Mouse (Mus musculus) midbrain, embryonic 15.5 days (tissue): ENCODE results near the gene Fcf1. TPM values are rescaled to one million over a fixed set of nuclear protein-coding genes. Genes with fewer than 3 reads are reported as not detected.
A peak's percentile ranks its signal among the peaks of the same experiment; 100 is the strongest.

Source experiments
- ATAC-seq: fragments of 200-750 bp; cut with Nextera tagmentation; replicated peaks from 2 replicates; pipeline ENCODE4 v1.8.0; 2017; ENCODE audit warnings: moderate TSS enrichment
- H3K27ac ChIP-seq: fragments of 300-500 bp; sonication (generic); 2 replicates; pipeline ENCODE4 v1.5.1; 2015; ENCODE audit warnings: mild to moderate bottlenecking, inconsistent platforms
- H3K27me3 ChIP-seq: fragments of 300-500 bp; sonication (generic); replicated peaks from 2 replicates; pipeline ENCODE4 v1.6.1; 2015; ENCODE audit warnings: inconsistent platforms
- H3K36me3 ChIP-seq: fragments of 300-500 bp; sonication (generic); replicated peaks from 2 replicates; pipeline ENCODE4 v1.6.1; 2015; ENCODE audit warnings: inconsistent platforms
- H3K4me1 ChIP-seq: fragments of 300-500 bp; sonication (generic); 2 replicates; pipeline ENCODE4 v1.6.1; 2015; ENCODE audit warnings: inconsistent platforms
- H3K4me2 ChIP-seq: fragments of 300-500 bp; sonication (generic); 2 replicates; pipeline ENCODE4 v1.6.1; 2015; ENCODE audit warnings: inconsistent platforms, mild to moderate bottlenecking, moderate library complexity
- H3K4me3 ChIP-seq: fragments of 300-500 bp; sonication (generic); 2 replicates; pipeline ENCODE4 v1.5.1; 2015; ENCODE audit warnings: mild to moderate bottlenecking, inconsistent platforms
- H3K9ac ChIP-seq: fragments of 300-500 bp; sonication (generic); 2 replicates; pipeline ENCODE4 v1.6.1; 2015; ENCODE audit warnings: mild to moderate bottlenecking, inconsistent platforms
- H3K9me3 ChIP-seq: fragments of 300-500 bp; sonication (generic); 2 replicates; pipeline ENCODE4 v1.6.1; 2016; ENCODE audit warnings: inconsistent platforms
- WGBS: fragments of 180-500 bp; shearing (Covaris S2); methylation state at CpG from one replicate; pipeline ENCODE4 v1.1.7; 2015; ENCODE audit warnings: mixed read lengths; 5-methylcytosine and 5-hydroxymethylcytosine counted together
- polyA plus RNA-seq: library from polyadenylated mRNA; unstranded; fragments of >200 nt; fragmentation: Nextera tagmentation; extraction: Ambion mirVana; gene quantifications from 2 replicates; pipeline ENCODE4 v1.2.1, GENCODE M21; 2015

Gene Fcf1
- polyA plus RNA-seq, 1 experiment from 2014 or later, result 79.5 TPM

- Histone ChIP-seq H3K4me1 (no peaks in the 10 kb centered on the region), H3K36me3 (peaks cover 61% of the 10 kb centered on the region), H3K27ac (no peak overlapping the region), H3K9ac (no peak overlapping the region), H3K9me3 (no peaks in the 10 kb centered on the region), H3K27me3 (no peaks in the 10 kb centered on the region), H3K4me3 (no peak overlapping the region), H3K4me2 (no peak overlapping the region)
- WGBS, result 86% methylated on average over 2 of the region's 2 CpGs
- no peak for ATAC-seq
Observed at GRCm38 (mm10) chr12:84979264-84979862, 8.7 kb downstream of the Fcf1 start.

DNA sequence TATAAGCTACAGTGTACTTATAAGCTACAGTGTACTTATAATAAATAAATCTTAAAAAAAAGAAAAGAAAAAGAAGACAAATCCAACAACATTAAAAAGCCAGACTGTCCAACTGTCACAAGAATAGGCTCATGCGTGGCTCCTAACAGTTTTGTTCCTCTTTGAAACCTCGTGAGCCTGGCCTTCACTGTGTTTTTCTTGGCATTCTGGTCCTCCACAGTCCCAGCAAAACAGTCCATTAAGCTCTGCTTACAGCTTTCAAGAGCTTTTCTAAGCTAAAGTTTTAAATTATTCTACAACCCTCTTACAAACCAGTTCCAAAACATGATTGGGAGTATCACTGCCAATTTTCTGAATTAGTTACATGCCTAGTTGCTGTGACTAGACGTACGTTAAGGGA, 18.8 kb downstream of the Fcf1 start:
- ATAC-seq, result no peak
- Histone ChIP-seq H3K4me2 (no peak overlapping the region), H3K27me3 (no peaks in the 10 kb centered on the region), H3K4me1 (no peaks in the 10 kb centered on the region), H3K9ac (no peak overlapping the region), H3K9me3 (peaks cover 2% of the 10 kb centered on the region; the same call in 1 of the 2 replicates), H3K27ac (no peak overlapping the region), H3K4me3 (no peak overlapping the region), H3K36me3 (no peaks in the 10 kb centered on the region)
- 74% methylated on average over 4 of the region's 4 CpGs for WGBS

DNA sequence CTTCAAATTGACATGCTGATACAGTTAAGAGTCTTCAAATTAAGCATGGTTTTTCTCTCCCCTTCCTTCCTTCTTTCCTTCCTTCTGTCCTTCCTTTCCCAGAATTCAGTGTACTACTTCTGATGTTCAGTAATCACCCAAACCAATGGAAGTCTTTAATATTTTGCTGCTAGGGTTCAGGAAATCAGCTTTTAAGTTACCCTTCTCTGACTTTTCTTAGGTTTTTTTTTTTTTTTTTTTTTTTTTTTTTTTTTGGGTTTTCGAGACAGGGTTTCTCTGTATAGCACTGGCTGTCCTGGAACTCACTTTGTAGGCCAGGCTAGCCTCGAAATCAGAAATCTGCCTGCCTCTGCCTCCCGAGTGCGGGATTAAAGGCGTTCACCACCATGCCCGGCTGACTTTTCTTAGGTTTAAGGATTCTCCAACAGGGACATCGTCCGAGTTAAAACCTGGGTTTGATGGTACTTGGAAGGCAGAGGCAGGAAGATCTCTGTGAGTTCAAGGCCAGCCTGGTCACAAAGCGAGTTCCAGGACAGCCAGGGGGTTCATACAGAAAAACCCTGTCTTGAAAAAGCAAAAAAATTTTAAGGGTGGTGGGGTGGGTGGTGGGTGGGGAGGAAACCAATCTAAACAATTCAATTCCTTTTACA, 24.5 kb downstream of the Fcf1 start:
- Histone ChIP-seq H3K4me1 (peaks cover 28% of the 10 kb centered on the region), H3K9ac (no peak overlapping the region), H3K4me3 (peak overlapping the region; percentile 90; the same call in 1 of the 2 replicates), H3K27me3 (no peaks in the 10 kb centered on the region), H3K9me3 (peaks cover 2% of the 10 kb centered on the region; the same call in 1 of the 2 replicates), H3K36me3 (no peaks in the 10 kb centered on the region), H3K27ac (no peak overlapping the region), H3K4me2 (peak overlapping the region; percentile 40)
- no peak for ATAC-seq
- 91% methylated on average over 9 of the region's 9 CpGs for WGBS

GRCm38 (mm10) chr12:84996083-84996496, 25.4 kb downstream of the Fcf1 start, which contains the start of gene Ylpm1:
Ylpm1 (plus strand) TSS chr12:84996321.
- Histone ChIP-seq H3K9me3 (peaks cover 2% of the 10 kb centered on the region; the same call in 1 of the 2 replicates), H3K27ac (peak within 1 kb of the TSS; percentile 86), H3K36me3 (no peaks in the 10 kb centered on the region), H3K4me2 (peak within 1 kb of the TSS; percentile 93), H3K27me3 (no peaks in the 10 kb centered on the region), H3K4me1 (peaks cover 31% of the 10 kb centered on the region), H3K4me3 (peak within 1 kb of the TSS; percentile 90), H3K9ac (peak within 1 kb of the TSS; percentile 99)
- peak; percentile 98 for ATAC-seq
- under 1% methylated on average over 45 of the region's 45 CpGs for WGBS

- Histone ChIP-seq H3K36me3 (no peaks in the 10 kb centered on the region), H3K4me2 (peak overlapping the region; percentile 93), H3K9ac (peak overlapping the region; percentile 99), H3K4me3 (peak overlapping the region; percentile 90), H3K27me3 (no peaks in the 10 kb centered on the region), H3K4me1 (peaks cover 31% of the 10 kb centered on the region), H3K9me3 (peaks cover 2% of the 10 kb centered on the region; the same call in 1 of the 2 replicates), H3K27ac (peak overlapping the region; percentile 86)
- peak; percentile 65 for ATAC-seq
- WGBS, result under 1% methylated on average over 44 of the region's 44 CpGs
Observed at GRCm38 (mm10) chr12:84996501-84997398, 26.1 kb downstream of the Fcf1 start.

DNA sequence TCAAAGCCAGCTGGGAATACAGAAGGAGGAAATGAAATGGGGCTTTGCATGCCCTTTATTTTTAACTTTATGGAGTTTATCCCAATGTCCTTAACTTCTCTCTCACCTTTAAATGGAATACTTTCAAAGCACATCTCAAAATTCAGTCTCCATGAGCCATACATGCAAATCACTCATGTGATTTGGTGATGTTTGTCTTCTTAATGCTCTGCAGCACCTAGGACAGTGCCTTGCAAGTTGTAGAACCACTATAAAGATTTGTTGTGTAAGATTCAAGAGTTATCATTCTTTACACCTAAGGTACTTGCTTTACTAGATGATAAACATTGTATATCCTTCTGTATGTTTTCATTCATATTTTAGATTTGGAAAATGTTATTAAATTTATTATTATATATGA, 28.4 kb downstream of the Fcf1 start:
- Histone ChIP-seq H3K27me3 (no peaks in the 10 kb centered on the region), H3K4me1 (peaks cover 31% of the 10 kb centered on the region), H3K36me3 (no peaks in the 10 kb centered on the region), H3K27ac (no peak overlapping the region), H3K9me3 (no peaks in the 10 kb centered on the region), H3K4me3 (peak overlapping the region; percentile 90), H3K9ac (0 out of 2 replicates have a peak overlapping the region, but pooled peaks have one; percentile 99), H3K4me2 (peak overlapping the region; percentile 93)
- no peak for ATAC-seq

DNA sequence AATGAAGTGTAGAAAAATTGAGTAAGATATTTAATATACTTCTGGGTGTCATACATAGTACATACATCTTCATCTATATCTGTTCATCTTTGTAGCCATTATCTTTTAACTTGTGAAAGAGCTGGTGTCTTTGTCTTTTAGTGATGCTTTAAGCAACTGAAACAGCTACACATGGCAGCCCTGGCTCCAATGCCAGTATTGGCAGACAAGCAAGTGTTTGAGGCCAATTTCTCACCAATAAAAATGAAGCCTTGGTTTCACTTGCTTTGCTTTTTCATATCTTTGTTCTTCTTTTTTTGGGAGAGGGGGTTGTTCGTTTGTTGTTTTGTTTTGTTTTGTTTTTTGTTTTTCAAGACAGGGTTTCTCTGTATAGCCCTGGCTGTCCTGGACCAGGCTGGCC, 35.5 kb downstream of the Fcf1 start:
- Histone ChIP-seq H3K36me3 (0 out of 2 replicates have a peak, but pooled peaks cover 6% of the 10 kb centered on the region), H3K4me3 (no peak overlapping the region), H3K4me1 (no peaks in the 10 kb centered on the region), H3K27me3 (no peaks in the 10 kb centered on the region), H3K27ac (no peak overlapping the region), H3K9me3 (no peaks in the 10 kb centered on the region), H3K4me2 (no peak overlapping the region), H3K9ac (no peak overlapping the region)
- ATAC-seq, result no peak
- WGBS, result 84% methylated on average over 1 of the region's 1 CpGs

GRCm38 (mm10) chr12:85007021-85007420, 36.3 kb downstream of the Fcf1 start:
- Histone ChIP-seq H3K4me3 (no peak overlapping the region), H3K36me3 (0 out of 2 replicates have a peak, but pooled peaks cover 6% of the 10 kb centered on the region), H3K4me1 (no peaks in the 10 kb centered on the region), H3K4me2 (no peak overlapping the region), H3K27me3 (no peaks in the 10 kb centered on the region), H3K9me3 (no peaks in the 10 kb centered on the region), H3K27ac (no peak overlapping the region), H3K9ac (no peak overlapping the region)
- no peak for ATAC-seq

GRCm38 (mm10) chr12:85009776-85010175, 39.1 kb downstream of the Fcf1 start:
- no peaks in the 10 kb centered on the region for H3K9me3 ChIP-seq
- H3K4me2 ChIP-seq, result no peak overlapping the region
- no peak overlapping the region for H3K9ac ChIP-seq
- H3K27ac ChIP-seq, result no peak overlapping the region
- 94% methylated on average over 1 of the region's 1 CpGs for WGBS
- no peaks in the 10 kb centered on the region for H3K27me3 ChIP-seq
- no peak overlapping the region for H3K4me3 ChIP-seq
- no peaks in the 10 kb centered on the region for H3K4me1 ChIP-seq
- peaks cover 20% of the 10 kb centered on the region for H3K36me3 ChIP-seq
- ATAC-seq, result no peak

DNA sequence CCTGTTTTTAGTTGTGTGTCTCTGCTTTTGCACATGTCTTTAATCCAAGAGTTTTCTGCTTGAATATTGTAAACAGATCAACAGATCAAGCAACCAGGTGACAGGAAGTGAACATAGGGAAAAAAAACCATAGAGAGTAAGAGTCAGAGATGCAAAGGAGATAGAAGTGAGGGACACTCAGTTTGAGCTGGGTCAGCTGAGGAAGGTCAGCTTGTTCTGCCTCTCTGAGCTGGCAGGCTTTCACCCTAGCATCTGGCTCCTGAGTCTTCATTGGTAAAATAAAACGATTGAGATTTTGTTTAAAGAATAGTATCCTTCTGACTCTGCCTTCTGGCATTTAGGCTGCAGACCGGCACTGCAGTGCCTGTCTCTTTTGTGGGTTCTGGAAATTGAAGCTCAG, 39.8 kb downstream of the Fcf1 start:
- H3K4me1 ChIP-seq, result no peaks in the 10 kb centered on the region
- WGBS, result 92% methylated on average over 2 of the region's 2 CpGs

DNA sequence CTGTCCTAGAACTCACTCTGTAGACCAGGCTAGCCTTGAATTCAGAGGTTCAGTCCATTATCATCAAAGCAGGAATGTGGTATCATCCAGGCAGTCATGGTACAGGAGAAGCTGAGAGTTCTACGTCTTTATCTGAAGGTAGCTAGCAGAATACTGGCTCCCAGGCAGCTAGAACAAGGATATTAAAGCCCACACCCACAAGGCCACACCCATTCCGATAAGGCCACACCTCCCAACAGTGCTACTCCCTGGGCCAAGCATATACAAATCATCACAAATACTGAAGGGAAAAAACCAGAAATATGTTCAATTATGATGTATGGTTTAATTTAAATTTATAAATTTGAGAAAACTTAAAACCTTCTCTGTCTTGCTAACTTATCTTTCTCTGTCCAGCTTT, 41.5 kb downstream of the Fcf1 start:
- Histone ChIP-seq H3K4me3 (no peak overlapping the region), H3K9ac (no peak overlapping the region), H3K27ac (no peak overlapping the region), H3K4me2 (no peak overlapping the region), H3K27me3 (no peaks in the 10 kb centered on the region), H3K36me3 (peaks cover 31% of the 10 kb centered on the region), H3K9me3 (no peaks in the 10 kb centered on the region), H3K4me1 (no peaks in the 10 kb centered on the region)
- WGBS, result 89% methylated on average over 2 of the region's 2 CpGs
- no peak for ATAC-seq

More for the DNA sequence above, 39.8 kb downstream of the Fcf1 start:
- ATAC-seq, result no peak
- peaks cover 21% of the 10 kb centered on the region for H3K36me3 ChIP-seq
- no peaks in the 10 kb centered on the region for H3K27me3 ChIP-seq
- no peak overlapping the region for H3K9ac ChIP-seq
- no peak overlapping the region for H3K27ac ChIP-seq
- no peak overlapping the region for H3K4me2 ChIP-seq
- no peaks in the 10 kb centered on the region for H3K9me3 ChIP-seq
- H3K4me3 ChIP-seq, result no peak overlapping the region

DNA sequence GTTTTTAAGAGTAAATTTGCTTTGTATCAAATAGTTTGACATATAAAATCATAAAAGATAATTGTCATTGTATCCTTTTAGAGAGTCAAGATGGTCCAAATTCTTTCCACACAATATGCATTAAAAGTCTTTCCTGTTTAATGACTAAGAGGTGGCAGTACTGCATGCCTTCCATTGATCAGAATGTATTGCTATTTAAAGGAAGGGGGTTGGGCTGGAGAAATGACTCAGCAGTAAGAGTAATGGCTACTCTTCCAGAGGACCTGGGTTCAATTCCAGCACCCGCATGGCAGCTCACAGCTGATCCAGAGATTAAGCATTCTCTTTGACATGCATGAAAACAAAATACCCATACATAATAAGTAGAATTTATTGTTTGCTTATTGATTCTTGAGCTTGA, 51.4 kb downstream of the Fcf1 start:
- Histone ChIP-seq H3K9me3 (no peaks in the 10 kb centered on the region), H3K36me3 (no peaks in the 10 kb centered on the region), H3K4me3 (no peak overlapping the region), H3K9ac (no peak overlapping the region), H3K27me3 (no peaks in the 10 kb centered on the region), H3K4me2 (no peak overlapping the region), H3K4me1 (no peaks in the 10 kb centered on the region), H3K27ac (no peak overlapping the region)
- no peak for ATAC-seq
- 100% methylated on average over 1 of the region's 1 CpGs for WGBS
